Mouse (Mus musculus) monocyte, adult 5-6 weeks (primary cell): ENCODE data around the gene Gm49711. TPM values are rescaled to one million over a fixed set of nuclear protein-coding genes. Genes with fewer than 3 reads are reported as not detected.
"Not testable (repeated sequence)": the region's sequence is repeated elsewhere in the genome, so short reads cannot be mapped to it uniquely, and the experiment has no call there.

Experiments
- ATAC-seq: fragments of 153-309, 156-312 bp; replicated peaks from 2 replicates; pipeline ENCODE4 v1.8.0; 2017; ENCODE audit warnings: mild to moderate bottlenecking; ENCODE audit not compliant: low TSS enrichment, insufficient number of reproducible peaks, severe bottlenecking, poor library complexity, low FRiP score
- total RNA-seq: library from RNA; stranded (forward); fragments of 200-1000, 200-491, 200-594 nt; gene quantifications from 3 replicates; pipeline ENCODE4 v1.2.3, GENCODE M21; 2017

The Gm49711 gene
- total RNA-seq, 1 experiment from 2014 or later: not detected

- no peak for ATAC-seq
Measured at GRCm38 (mm10) chr16:92058644-92059620, 816 bp downstream of the Gm49711 start.

GRCm38 (mm10) chr16:92060213-92060612 is 2.1 kb downstream of the Gm49711 start:
- ATAC-seq: no peak

- no peak for ATAC-seq
Measured at GRCm38 (mm10) chr16:92061586-92061985, 3.5 kb downstream of the Gm49711 start.

GRCm38 (mm10) chr16:92062832-92063231 is 4.7 kb downstream of the Gm49711 start:
- no peak for ATAC-seq

- no peak for ATAC-seq
Measured at GRCm38 (mm10) chr16:92064801-92065200, 6.7 kb downstream of the Gm49711 start.

- ATAC-seq: no peak
Measured at GRCm38 (mm10) chr16:92070338-92070737, 12.2 kb downstream of the Gm49711 start.

- ATAC-seq: no peak
Measured at GRCm38 (mm10) chr16:92076797-92077196, 18.7 kb downstream of the Gm49711 start.

GRCm38 (mm10) chr16:92083771-92084453 is 25.8 kb downstream of the Gm49711 start:
- no peak for ATAC-seq

GRCm38 (mm10) chr16:92089225-92089624 is 31.1 kb downstream of the Gm49711 start:
- ATAC-seq: no peak

GRCm38 (mm10) chr16:92091876-92092275 is 33.8 kb downstream of the Gm49711 start:
- no peak for ATAC-seq

- no peak for ATAC-seq
Measured at GRCm38 (mm10) chr16:92098351-92099051, 40.4 kb downstream of the Gm49711 start.

- no peak for ATAC-seq
Measured at GRCm38 (mm10) chr16:92099598-92099997, 41.5 kb downstream of the Gm49711 start.

- ATAC-seq: no peak
Measured at GRCm38 (mm10) chr16:92100111-92100510, 42.0 kb downstream of the Gm49711 start.

GRCm38 (mm10) chr16:92102115-92102514 is 44.0 kb downstream of the Gm49711 start:
- ATAC-seq: no peak

GRCm38 (mm10) chr16:92102931-92103330 is 44.8 kb downstream of the Gm49711 start:
- ATAC-seq: not testable (repeated sequence)

- ATAC-seq: no peak
Measured at GRCm38 (mm10) chr16:92103572-92104331, 45.6 kb downstream of the Gm49711 start.

GRCm38 (mm10) chr16:92104332-92104590 is 46.1 kb downstream of the Gm49711 start:
- ATAC-seq: no peak

GRCm38 (mm10) chr16:92104951-92105350 is 46.8 kb downstream of the Gm49711 start:
- ATAC-seq: no peak

- no peak for ATAC-seq
Measured at GRCm38 (mm10) chr16:92105631-92106030, 47.5 kb downstream of the Gm49711 start.
